Mouse (Mus musculus): ENCODE results near the gene Bcl2.

DNA sequence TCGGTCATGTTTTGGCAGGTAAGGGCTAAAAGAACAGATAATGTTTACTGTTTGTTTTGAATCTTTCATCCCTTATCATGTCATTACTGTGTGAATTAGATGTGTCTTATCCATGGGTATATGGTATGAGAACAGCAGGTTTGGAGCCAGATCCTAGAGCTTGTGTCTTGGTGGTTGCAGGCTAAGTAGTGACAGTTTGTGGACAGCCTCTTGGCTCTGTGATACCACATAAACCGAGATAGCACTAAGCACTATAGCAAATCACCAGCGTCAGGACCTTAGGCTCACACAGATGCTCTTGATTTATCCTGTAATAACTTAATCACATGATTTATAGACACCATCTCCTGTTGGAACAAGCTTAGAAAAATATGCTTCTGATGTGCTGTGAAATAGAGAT is 210.2 kb downstream of the Bcl2 start:
- TF ChIP-seq CTCF (IDR thresholded peaks at IDR 0.05; ENCODE audit: low read depth) = no peak
- no peak for TF ChIP-seq EP300 (optimal IDR thresholded peaks at IDR 0.05)

Measured in stomach, postnatal 0 days (tissue).